Mouse (Mus musculus) T-helper 2 cell (primary cell): ENCODE measurements at regions not wholly inside any gene's neighbourhood (a gene's known extent, or its start where the extent isn't known, plus 50 kb on each side); places are given as distances from the start of the nearest gene placed in this dataset.

Experiments
- in situ Hi-C: fragments of 300-600 bp; cut with MboI, MseI; formaldehyde crosslinking; loops from one replicate; pipeline ENCODE4 v1.15.1; 2025; ENCODE audit warnings: high pct_unique_total_duplicates

GRCm38 (mm10) chr2:45650271-45650985 is 533.2 kb upstream of the Zeb2 start:
- in situ Hi-C loops, result no loop called here

- in situ Hi-C loops, result no loop called here
Measured at GRCm38 (mm10) chr2:45647846-45648245, 530.7 kb upstream of the Zeb2 start.

- in situ Hi-C loops, result no loop called here
Measured at GRCm38 (mm10) chr2:45630081-45630480, 512.9 kb upstream of the Zeb2 start.

GRCm38 (mm10) chr2:45629616-45630015 is 512.4 kb upstream of the Zeb2 start:
- in situ Hi-C loops, result no loop called here

GRCm38 (mm10) chr2:45623056-45623455 is 505.9 kb upstream of the Zeb2 start:
- in situ Hi-C loops, result no loop called here

GRCm38 (mm10) chr2:45608926-45609325 is 491.7 kb upstream of the Zeb2 start:
- in situ Hi-C loops, result no loop called here

- in situ Hi-C loops, result no loop called here
Measured at GRCm38 (mm10) chr2:45607393-45607792, 490.2 kb upstream of the Zeb2 start.

DNA sequence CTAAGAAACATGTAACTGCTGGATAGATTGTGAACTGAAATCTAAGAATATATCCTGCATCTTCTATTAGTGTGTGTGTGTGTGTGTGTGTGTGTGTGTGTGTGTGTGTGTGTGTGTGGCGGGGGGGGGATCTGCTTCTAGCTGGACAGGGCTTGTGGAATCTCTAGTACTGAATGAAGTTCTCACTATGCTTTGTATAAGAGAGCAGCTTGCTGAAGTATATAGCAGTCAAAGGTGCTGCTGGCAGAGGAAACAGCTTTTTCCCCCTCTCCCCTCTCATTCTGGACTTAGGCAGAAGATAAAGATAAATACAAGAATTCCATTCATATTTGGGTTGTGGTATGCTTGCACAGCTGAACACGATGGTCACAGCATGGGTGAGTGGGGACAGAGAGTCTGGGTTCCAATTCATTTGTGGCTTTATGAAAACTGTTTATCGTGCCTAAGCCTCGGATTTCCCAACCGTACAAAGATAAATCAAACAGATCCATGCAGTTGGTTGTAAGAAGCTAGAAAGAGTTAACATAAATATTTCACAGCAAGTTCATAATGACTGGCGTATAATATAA is 484.2 kb upstream of the Zeb2 start:
- in situ Hi-C loops, result no loop called here

- in situ Hi-C loops, result no loop called here
Measured at GRCm38 (mm10) chr2:45593765-45594164, 476.6 kb upstream of the Zeb2 start.

DNA sequence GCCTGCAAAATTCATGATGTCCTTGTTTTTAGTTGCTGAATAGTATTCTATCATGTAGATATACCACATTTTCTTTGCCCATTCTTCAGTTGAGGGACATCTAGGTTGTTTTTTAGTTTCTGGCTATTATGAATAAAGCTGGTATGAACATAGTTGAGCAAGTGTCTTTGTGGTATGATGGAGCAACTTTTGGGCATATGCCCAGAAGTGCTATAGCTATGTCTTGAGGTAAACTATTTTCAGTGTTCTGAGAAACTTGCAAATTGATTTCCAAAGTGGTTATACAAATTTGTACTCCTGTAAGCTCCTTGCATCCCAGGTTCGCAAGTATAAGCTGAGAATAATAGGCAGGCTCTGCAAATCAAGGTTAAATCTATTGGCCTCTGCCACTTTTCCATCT is 473.8 kb upstream of the Zeb2 start:
- in situ Hi-C loops, result no loop called here

DNA sequence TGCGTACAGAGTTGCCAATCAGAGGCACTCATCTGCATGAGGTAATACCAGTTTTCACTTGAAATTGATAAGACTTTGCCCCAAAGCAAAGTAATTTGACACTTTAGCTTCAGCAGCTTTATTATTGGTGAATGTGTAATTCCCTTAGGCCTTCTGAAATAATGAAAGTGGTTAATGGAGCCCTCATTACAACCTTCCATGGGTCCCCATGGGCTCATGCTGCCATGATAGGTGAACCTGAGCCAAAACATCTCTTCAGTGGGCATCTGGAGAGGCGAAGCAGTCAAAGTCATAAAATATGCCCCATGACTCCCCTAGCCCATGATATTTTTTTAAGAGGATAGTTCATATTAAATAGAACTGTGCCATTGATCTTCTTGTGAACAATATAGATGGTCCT is 471.1 kb upstream of the Zeb2 start:
- in situ Hi-C loops, result no loop called here

DNA sequence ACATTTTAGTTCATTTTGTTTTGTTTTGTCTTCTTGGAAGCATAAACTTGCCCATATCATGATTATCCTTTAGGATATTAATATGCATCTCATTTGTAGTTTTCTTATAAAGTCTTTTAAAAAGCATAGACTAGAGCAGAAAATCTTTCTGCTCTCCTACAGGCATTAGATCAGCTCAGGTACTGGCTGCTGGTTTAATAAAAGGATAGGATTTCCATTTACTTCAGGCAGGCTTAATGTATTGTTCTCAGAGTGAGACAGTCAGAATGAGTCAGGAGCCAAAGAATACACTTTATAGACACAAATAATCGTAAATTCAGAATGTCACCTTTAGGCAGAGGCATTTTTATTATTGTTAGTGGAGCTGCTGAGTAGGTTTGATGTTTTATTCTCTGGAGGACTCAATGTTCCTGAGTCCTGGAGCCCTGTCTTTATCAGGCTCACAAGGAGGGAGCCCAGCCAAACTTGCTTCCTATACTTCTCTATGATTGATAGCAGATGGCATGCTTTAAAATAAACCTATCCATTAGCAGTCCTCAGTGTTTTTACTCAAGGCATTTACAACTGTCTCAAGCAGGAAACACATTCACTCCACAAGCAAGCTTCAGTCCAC is 469.5 kb upstream of the Zeb2 start:
- in situ Hi-C loops, result no loop called here

DNA sequence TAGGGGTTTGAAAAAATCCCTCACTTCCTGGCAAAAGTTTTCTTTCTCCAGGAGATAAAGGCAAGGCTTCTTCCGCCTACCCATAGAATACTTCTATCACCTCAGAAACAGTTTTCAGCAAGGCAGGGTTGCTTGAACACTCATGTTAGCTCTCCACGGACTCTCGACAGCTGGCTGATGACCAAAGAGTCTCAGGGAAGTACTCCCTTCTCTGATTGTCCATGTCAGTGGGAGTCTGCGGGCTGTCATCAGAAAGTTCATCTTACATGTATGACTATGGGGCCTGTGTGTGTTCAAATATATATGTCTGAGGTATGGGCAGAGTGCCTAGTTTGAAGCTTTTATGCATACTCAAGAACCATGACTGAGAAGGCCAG is 464.3 kb upstream of the Zeb2 start:
- in situ Hi-C loops, result no loop called here

GRCm38 (mm10) chr2:45580838-45581548 is 463.8 kb upstream of the Zeb2 start:
- in situ Hi-C loops, result no loop called here

- in situ Hi-C loops, result no loop called here
Measured at GRCm38 (mm10) chr2:45572906-45573305, 455.7 kb upstream of the Zeb2 start.

- in situ Hi-C loops, result no loop called here
Measured at GRCm38 (mm10) chr2:45554707-45555106, 437.5 kb upstream of the Zeb2 start.

DNA sequence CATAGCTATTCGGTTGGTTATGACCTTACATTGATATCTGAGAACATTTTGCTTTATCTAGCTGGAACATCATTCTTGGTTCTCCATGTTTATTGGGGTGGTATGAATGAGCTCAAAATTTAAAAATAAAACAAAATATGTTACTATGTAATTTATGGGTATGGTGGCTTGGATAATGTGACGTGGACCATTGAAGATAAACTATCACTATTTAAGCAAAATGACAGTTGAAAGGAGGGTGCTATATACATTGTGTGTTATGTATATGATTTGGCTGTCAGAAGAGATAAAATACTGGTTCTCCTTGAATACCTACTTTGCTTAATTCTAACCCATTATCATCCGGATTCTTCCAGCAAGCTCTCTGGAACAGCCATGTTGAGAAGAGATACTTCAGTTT is 424.2 kb upstream of the Zeb2 start:
- in situ Hi-C loops, result no loop called here

- in situ Hi-C loops, result no loop called here
Measured at GRCm38 (mm10) chr2:45538950-45539349, 421.8 kb upstream of the Zeb2 start.

DNA sequence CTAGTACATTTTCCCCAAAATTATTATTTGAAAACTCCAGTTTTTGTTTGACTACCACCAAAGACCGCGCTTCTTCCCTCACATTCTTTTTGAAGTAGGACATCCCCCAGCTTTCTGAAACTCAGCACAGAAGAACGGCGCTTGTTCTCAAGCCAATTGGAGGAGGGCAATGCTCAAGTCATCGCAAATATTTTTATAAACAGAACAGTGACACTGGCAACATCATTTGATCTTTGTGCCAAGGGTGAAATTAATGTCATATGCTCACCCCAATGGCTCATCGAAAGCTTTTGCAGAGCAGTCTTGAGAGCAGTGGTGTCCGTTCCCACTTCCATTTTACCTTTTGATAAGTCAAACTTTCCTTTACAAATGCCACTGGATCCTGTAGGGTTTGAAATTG is 420.5 kb upstream of the Zeb2 start:
- in situ Hi-C loops, result no loop called here

DNA sequence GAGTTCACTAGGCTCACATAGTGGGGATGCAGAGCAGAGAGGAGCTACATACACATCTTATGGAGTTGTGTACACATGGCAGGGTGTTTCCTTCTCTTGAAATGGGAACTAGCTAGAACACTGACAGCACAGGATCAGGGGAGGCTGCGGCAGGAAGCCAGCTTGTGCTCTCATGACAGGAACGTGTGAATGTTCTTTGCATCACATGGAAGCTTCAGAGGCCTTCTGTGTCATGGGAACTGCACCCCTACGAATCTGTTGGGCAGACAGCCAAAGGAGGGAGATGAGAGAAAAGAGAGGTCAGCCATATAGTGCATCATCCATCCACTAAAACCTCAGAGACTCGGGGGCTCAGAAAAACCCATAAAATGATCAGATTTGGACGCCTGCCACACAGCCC is 417.6 kb upstream of the Zeb2 start:
- in situ Hi-C loops, result no loop called here

- in situ Hi-C loops, result no loop called here
Measured at GRCm38 (mm10) chr2:45522310-45522709, 405.1 kb upstream of the Zeb2 start.

DNA sequence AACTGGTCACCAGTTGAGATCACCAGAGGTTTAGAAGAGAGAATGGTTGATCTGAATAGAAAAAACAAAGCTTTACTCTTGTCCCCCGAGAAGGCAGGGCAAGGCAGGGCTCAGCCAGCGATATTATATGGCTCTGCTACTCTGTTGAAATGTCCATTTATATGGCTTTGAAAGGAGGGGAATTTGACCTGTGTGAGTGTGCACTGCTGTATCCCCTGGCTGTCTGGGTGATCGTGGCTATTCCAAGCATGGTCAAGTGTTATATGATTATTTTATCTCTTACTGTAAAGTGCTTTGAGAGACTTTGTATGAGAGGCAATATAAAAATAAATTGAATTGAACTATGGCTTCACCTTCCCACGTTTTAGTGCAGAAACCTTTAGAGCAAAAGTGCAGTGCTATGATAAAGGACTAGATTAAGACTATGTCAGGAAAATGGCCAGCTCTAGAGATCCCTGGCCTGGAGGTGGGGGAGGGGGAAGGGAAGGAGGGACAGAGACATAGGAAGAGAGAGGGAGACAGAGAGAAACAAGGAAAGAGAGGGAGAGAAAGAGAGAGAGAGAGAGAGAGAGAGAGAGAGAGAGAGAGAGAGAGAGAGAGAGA is 402.5 kb upstream of the Zeb2 start:
- in situ Hi-C loops, result no loop called here
